Mouse (Mus musculus) Muller cell, postnatal 12 days (primary cell): ENCODE results near the gene Bbs9.
"Not testable (repeated sequence)": the region's sequence is repeated elsewhere in the genome, so short reads cannot be mapped to it uniquely, and the experiment has no call there.

Source experiments
- DNase-seq: peaks from one replicate; pipeline ENCODE4 v3.0.0-alpha.2; 2015; ENCODE audit errors: inconsistent ontology term

The Bbs9 gene

GRCm38 (mm10) chr9:22848800-22849199 lies 373.3 kb downstream of the Bbs9 start:
- DNase-seq: peak; percentile 24

GRCm38 (mm10) chr9:22849212-22849611 lies 373.7 kb downstream of the Bbs9 start:
- no peak for DNase-seq

DNA sequence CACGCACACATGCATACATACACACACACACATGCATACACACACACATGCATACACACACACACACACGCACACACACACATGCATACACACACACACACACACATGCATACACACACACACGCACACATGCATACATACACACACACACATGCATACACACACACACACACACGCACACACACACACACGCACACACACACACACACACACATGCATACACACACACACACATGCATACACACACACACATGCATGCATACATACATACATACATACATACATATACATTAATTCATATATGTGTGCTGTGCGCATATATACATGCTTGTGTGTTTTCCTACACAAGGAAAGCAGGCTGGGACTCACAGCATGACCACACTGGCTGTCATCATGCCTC lies 393.6 kb downstream of the Bbs9 start:
- DNase-seq: not testable (repeated sequence)

DNA sequence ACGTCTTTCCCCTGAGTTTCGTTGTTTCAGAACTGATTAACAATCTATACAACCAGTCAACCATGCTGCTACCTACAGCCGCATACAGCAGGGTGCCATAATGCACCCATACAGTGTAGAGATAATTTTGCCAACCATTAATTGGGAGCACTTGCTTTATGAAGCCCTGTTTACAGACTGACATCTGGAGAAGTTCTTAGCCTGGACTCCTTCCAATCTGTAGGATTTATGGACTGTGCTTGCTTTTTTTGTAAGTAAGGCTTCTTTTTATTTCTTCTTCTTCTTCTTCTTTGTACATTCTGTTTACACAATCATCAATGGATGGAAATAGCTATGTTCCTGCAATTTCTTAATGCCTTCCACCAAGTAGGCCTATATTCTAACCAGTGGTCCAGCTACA lies 395.1 kb downstream of the Bbs9 start:
- DNase-seq: no peak

- no peak for DNase-seq
Observed at GRCm38 (mm10) chr9:22875231-22875630, 399.7 kb downstream of the Bbs9 start.

GRCm38 (mm10) chr9:22879266-22879665 lies 403.8 kb downstream of the Bbs9 start:
- no peak for DNase-seq

GRCm38 (mm10) chr9:22886351-22886750 lies 410.8 kb downstream of the Bbs9 start:
- DNase-seq: no peak

GRCm38 (mm10) chr9:22905434-22905833 lies 429.9 kb downstream of the Bbs9 start:
- no peak for DNase-seq

DNA sequence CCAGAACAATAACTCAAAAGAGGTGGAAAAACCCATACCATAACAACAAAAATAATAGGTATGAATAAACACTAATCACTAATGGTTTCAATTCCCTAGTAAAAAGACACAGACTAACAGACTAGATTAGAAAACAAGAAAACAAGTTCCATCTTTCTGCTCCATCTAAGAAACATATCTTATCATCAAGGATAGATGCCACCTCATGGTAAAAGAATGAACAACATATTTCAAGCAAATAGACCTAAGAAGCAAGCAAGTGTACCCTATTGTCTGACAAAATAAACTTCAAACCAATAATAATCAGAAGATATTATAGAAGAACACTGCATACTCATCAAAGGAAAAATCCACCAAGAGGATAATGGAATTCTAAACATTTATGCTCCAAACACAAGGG lies 441.3 kb downstream of the Bbs9 start:
- DNase-seq: no peak

- DNase-seq: peak; percentile 75
Observed at GRCm38 (mm10) chr9:22935645-22936044, 460.1 kb downstream of the Bbs9 start.
